Comparison of ENCODE assay signal across 7 mouse cellular contexts in genomic region chr11:20248840-20249239, GRCm38 (mm10). TPM values are rescaled to one million over a fixed set of nuclear protein-coding genes. Genes with fewer than 3 reads are reported as not detected.
DNase-seq lines count a peak whose midpoint lies in the region; ATAC-seq and TF ChIP-seq lines count a peak whose summit lies in the region.

No protein-coding gene starts in this region.

- ATAC-seq in Patski, result peak; percentile 42
- ATAC-seq in midbrain, embryonic 16.5 days, result peak; percentile 86

- H3K27me3 ChIP-seq in Patski, result no peaks in the 10 kb centered on the region
- H3K27me3 ChIP-seq in limb, embryonic 10.5 days (ENCODE audit: low read depth, poor library complexity, severe bottlenecking), result no peaks in the 10 kb centered on the region
- H3K27me3 ChIP-seq in midbrain, embryonic 16.5 days (ENCODE audit: control insufficient read depth, insufficient read depth, low read depth, low read length), result no peaks in the 10 kb centered on the region

- TF ChIP-seq CTCF in layer of hippocampus, adult 2 months (conservative IDR thresholded peaks at IDR 0.05), result no peak
- TF ChIP-seq CTCF in Patski (IDR thresholded peaks at IDR 0.05), result no peak
- TF ChIP-seq CTCF in embryonic fibroblast, embryonic 13.5 days (IDR thresholded peaks at IDR 0.05; ENCODE audit: borderline replicate concordance, insufficient read depth, low read length), result no peak

- H3K36me3 ChIP-seq in limb, embryonic 10.5 days, result peaks cover 22% of the 10 kb centered on the region
- no peaks in the 10 kb centered on the region for H3K36me3 ChIP-seq in midbrain, embryonic 16.5 days (ENCODE audit: control insufficient read depth, insufficient read depth, low read length)

- H3K9me3 ChIP-seq in limb, embryonic 10.5 days (replicated peaks), result no peaks in the 10 kb centered on the region
- H3K9me3 ChIP-seq in midbrain, embryonic 16.5 days (replicated peaks; ENCODE audit: control insufficient read depth, low read length, poor library complexity, severe bottlenecking), result no peaks in the 10 kb centered on the region

- no peak for TF ChIP-seq POLR2A in embryonic fibroblast, embryonic 13.5 days (IDR thresholded peaks at IDR 0.05; ENCODE audit: low read depth, low read length)

- in situ Hi-C loops in Patski (cut with MboI; ENCODE audit: low pct_unique_long_range_greater_than_20kb), result no loop called here

- peak overlapping the region; percentile 54 for H3K4me2 ChIP-seq in midbrain, embryonic 16.5 days (ENCODE audit: low read length)

- H3K4me1 ChIP-seq in embryonic fibroblast, embryonic 13.5 days (ENCODE audit: control insufficient read depth, insufficient read depth, low read length), result peaks cover 13% of the 10 kb centered on the region
- peaks cover 52% of the 10 kb centered on the region for H3K4me1 ChIP-seq in limb, embryonic 10.5 days
- H3K4me1 ChIP-seq in midbrain, embryonic 16.5 days (ENCODE audit: control insufficient read depth, insufficient read depth, low read length), result peaks cover 26% of the 10 kb centered on the region

- peak overlapping the region; percentile 94 for H3K27ac ChIP-seq in layer of hippocampus, adult 2 months
- H3K27ac ChIP-seq in embryonic fibroblast, embryonic 13.5 days (ENCODE audit: insufficient read depth, low read length), result peak overlapping the region; percentile 19
- H3K27ac ChIP-seq in limb, embryonic 10.5 days, result peak overlapping the region; percentile 98
- peak overlapping the region; percentile 86 for H3K27ac ChIP-seq in midbrain, embryonic 16.5 days (ENCODE audit: low read length)

- CTCF ChIA-PET in Patski (lab: Charles Lee), result interaction anchor here (1.3 to 2.7 kb wide), 2 partner anchors 14 to 84 kb away, joined by 3 to 9 read pairs; partner anchors contain the start of gene Slc1a4

- peak overlapping the region; percentile 98 for H3K4me3 ChIP-seq in layer of hippocampus, adult 2 months
- peak overlapping the region; percentile 56 for H3K4me3 ChIP-seq in embryonic fibroblast, embryonic 13.5 days (ENCODE audit: insufficient read depth, low read length)
- peak overlapping the region; percentile 94 for H3K4me3 ChIP-seq in limb, embryonic 10.5 days
- H3K4me3 ChIP-seq in midbrain, embryonic 16.5 days (ENCODE audit: low read depth, low read length), result peak overlapping the region; percentile 85

- POLR2A ChIA-PET in Patski (lab: Charles Lee), result interaction anchor here (0.7 to 0.9 kb wide), 2 partner anchors 9 to 64 kb away, joined by 3 read pairs; no protein-coding TSS in a partner anchor

- no peak for DNase-seq in layer of hippocampus, adult 2 months (ENCODE audit: low spot score in 2 of 2)
- DNase-seq in layer of hippocampus, adult 9-11 months, result no peak
- no peak for DNase-seq in Patski (ENCODE audit: low read depth, low spot score)
- no peak for DNase-seq in limb, embryonic 10.5 days (ENCODE audit: low spot score)
- DNase-seq in layer of hippocampus, postnatal 25 days (ENCODE audit: extremely low spot score in 1 of 2, low spot score in 1 of 2), result no peak

- under 1% methylated on average over 39 of the region's 39 CpGs for WGBS in limb, embryonic 10.5 days
- under 1% methylated on average over 38 of the region's 39 CpGs for WGBS in midbrain, embryonic 16.5 days

- peak overlapping the region; percentile 88 for H3K9ac ChIP-seq in midbrain, embryonic 16.5 days (ENCODE audit: low read depth, low read length)

RNA-seq across cellular contexts. Expression of gene Cep68, which starts 0.4 kb away (rescaled TPM):
- 10 to 100 TPM; 34.0 to 36.3 TPM for total RNA-seq in layer of hippocampus, adult 2 months (2021)
- 31.5 TPM for polyA plus RNA-seq in Patski (2021)
- polyA plus RNA-seq in embryonic fibroblast, embryonic 13.5 days (2011; ENCODE audit: insufficient read length, low read depth, missing spikeins), result 14.7 and 17.4 TPM in 2 replicates
- polyA plus RNA-seq in limb, embryonic 10.5 days (2016; fragmentation: Nextera tagmentation; extraction: Ambion mirVana), result 43.7 and 50.8 TPM in 2 replicates
- polyA plus RNA-seq in midbrain, embryonic 16.5 days (2015; fragmentation: Nextera tagmentation; extraction: Ambion mirVana), result 26.6 and 26.7 TPM in 2 replicates
- total RNA-seq in layer of hippocampus, postnatal 25 days (2021), result 10 to 100 TPM; 29.1 to 34.0 TPM

RNA-seq across cellular contexts. Expression of gene Rab1a, which starts 47.6 kb away (rescaled TPM):
- total RNA-seq in layer of hippocampus, adult 2 months (2021), result 100 to 1,000 TPM; 161 to 162 TPM
- polyA plus RNA-seq in Patski (2021), result 174 TPM
- 362 and 406 TPM in 2 replicates for polyA plus RNA-seq in embryonic fibroblast, embryonic 13.5 days (2011; ENCODE audit: insufficient read length, low read depth, missing spikeins)
- 184 and 206 TPM in 2 replicates for polyA plus RNA-seq in limb, embryonic 10.5 days (2016; fragmentation: Nextera tagmentation; extraction: Ambion mirVana)
- polyA plus RNA-seq in midbrain, embryonic 16.5 days (2015; fragmentation: Nextera tagmentation; extraction: Ambion mirVana), result 313 and 318 TPM in 2 replicates
- total RNA-seq in layer of hippocampus, postnatal 25 days (2021), result 100 to 1,000 TPM; 170 to 171 TPM

Comparison
In these comparisons a context has a peak if more than half of its experiments do, and no peak if none do; other contexts are left out.
1. H3K27ac ChIP-seq: peak in every context shown above with its lines; median percentile 98 in limb, embryonic 10.5 days; 94 in layer of hippocampus, adult 2 months; 86 in midbrain, embryonic 16.5 days; 19 in embryonic fibroblast, embryonic 13.5 days.